Mouse (Mus musculus) right cerebral cortex, postnatal 25 days (tissue): ENCODE measurements around the gene Camsap1.

ENCODE experiments used
- DNase-seq: peaks from one replicate; pipeline ENCODE4 v3.0.0; 2022

Gene Camsap1

GRCm38 (mm10) chr2:25977587-25978239 is 5.4 kb downstream of the Camsap1 start:
- no peak for DNase-seq

- no peak for DNase-seq
Measured at GRCm38 (mm10) chr2:25975141-25975770, 7.8 kb downstream of the Camsap1 start.

- no peak for DNase-seq
Measured at GRCm38 (mm10) chr2:25970426-25970825, 12.7 kb downstream of the Camsap1 start.

GRCm38 (mm10) chr2:25969319-25969718 is 13.8 kb downstream of the Camsap1 start:
- DNase-seq = no peak

DNA sequence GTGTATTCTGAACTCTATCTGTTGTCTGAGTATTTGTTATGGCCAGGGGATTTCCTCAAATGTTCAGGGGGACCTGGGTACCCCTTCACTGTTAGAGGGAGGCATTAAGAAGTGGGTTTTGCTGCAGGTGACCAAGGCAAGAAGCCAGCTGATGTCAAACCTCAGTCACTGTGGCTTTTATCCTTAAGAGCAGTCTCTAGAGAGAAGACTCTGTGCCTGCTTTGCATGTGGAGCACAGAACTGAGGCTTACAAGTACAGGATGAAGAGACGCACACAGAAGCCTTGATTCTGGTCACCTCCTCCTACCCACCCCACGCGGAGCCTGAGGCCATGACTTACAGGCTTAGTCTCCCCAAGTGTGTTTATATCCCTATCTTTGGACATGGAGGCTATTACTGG is 33.8 kb downstream of the Camsap1 start:
- no peak for DNase-seq

DNA sequence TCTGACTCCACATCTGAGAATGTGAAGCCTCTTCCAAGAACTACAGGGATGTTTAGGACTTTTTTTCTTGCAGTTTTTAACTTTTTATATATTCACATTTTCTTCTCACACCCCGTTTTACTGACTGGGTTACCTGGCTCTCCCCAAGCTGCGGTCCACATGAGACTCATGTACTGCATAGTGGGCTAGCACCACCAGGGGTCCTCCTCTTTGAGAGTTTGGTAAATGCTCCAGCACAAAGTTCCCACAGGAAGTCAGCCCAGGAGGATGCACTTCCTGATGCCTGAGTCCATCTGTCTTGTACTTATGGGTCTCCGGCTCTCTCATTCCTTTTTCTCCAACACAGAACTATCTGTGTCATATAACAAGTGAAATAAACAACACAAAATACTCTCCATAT is 35.1 kb downstream of the Camsap1 start:
- no peak for DNase-seq

GRCm38 (mm10) chr2:25943822-25944221 is 39.3 kb downstream of the Camsap1 start:
- no peak for DNase-seq

- no peak for DNase-seq
Measured at GRCm38 (mm10) chr2:25940503-25940902, 42.6 kb downstream of the Camsap1 start.

- DNase-seq = no peak
Measured at GRCm38 (mm10) chr2:25931249-25931859, 51.7 kb downstream of the Camsap1 start.

- DNase-seq = no peak
Measured at GRCm38 (mm10) chr2:25927821-25928220, 55.3 kb downstream of the Camsap1 start.

DNA sequence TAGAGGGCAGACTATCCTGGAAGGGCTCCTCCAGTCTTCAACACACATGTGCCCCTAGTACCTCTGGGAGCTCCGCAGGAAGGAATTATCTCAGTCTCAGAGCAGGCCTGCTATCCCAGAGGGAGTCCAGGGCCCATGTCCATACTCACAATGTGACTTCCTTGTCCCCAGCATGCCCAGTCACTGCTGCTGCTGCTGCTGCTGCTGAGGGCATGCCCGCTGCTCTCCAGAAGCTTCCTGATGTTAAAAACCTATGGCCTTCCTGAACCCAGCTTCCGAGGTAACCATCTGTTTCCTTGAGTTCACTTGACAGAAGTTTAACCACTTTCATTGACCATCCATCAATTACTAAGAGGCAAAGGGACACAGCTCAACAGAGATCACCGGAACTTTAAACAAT is 58.1 kb downstream of the Camsap1 start:
- no peak for DNase-seq

DNA sequence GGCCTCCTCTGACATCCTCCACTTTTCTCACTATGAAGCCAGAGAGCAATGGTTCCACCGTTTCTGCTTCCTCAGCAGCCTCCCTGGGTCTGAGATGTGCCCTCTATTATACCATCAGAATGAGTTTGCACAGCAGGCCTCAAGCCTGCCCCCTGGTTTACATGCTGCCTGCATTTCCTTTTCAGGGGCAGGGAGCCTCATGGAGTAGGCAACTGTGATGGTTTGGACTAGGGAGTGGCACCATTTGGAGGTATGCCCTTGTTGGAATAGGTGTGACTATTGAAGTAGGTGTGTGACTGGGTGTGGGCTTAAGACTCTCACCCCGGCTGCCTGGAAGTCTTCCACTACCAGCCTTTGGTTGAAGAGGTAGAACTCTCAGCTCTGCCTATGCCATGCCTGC is 59.3 kb downstream of the Camsap1 start:
- DNase-seq = no peak

GRCm38 (mm10) chr2:25919972-25920371 is 63.1 kb downstream of the Camsap1 start:
- peak; percentile 17 for DNase-seq

GRCm38 (mm10) chr2:25918408-25918807 is 64.7 kb downstream of the Camsap1 start:
- DNase-seq = peak; percentile 24

DNA sequence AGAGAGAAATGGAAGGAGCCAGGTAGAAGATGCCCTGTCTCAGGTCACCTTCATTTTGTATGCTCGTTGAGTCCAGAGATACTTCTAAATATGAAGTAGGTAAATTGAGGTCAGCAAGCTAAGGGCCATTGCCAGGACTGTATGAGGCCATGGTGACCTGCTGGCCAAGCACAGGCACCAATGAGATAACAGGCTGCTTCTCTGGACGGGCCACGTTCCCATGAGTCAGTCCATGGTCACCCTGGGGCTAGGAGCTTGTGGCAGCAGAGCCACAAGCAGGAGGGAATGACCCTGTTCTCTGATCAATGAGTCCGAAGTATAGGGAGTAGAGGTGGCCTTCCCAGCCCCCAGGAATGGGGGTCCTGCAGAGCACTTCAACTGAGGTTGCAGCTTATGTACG is 68.3 kb downstream of the Camsap1 start:
- DNase-seq = no peak

DNA sequence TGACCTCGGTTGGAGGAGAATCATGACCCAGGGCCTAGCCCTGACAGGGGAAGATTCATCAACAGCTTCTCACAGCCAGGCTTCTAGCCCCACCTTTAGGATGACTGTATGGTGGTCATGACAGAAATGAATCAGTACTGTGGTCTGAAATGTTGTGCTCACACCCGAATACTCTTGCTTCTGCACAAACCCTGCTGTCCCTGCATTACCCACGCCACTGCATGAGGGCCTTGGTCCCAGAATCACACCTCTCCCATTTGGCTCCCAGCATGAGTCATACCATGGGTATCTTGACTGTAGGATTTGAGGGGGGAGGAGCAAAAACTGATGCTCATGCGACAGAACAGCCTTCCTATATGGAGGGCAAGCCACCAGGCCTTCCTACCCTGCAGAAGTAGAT is 68.9 kb downstream of the Camsap1 start:
- DNase-seq = peak; percentile 12

- no peak for DNase-seq
Measured at GRCm38 (mm10) chr2:25913247-25913646, 69.8 kb downstream of the Camsap1 start.

- no peak for DNase-seq
Measured at GRCm38 (mm10) chr2:25909872-25910271, 73.2 kb downstream of the Camsap1 start.

- no peak for DNase-seq
Measured at GRCm38 (mm10) chr2:25898970-25899369, 84.1 kb downstream of the Camsap1 start.

- DNase-seq = no peak
Measured at GRCm38 (mm10) chr2:25892440-25892839, 90.6 kb downstream of the Camsap1 start.

DNA sequence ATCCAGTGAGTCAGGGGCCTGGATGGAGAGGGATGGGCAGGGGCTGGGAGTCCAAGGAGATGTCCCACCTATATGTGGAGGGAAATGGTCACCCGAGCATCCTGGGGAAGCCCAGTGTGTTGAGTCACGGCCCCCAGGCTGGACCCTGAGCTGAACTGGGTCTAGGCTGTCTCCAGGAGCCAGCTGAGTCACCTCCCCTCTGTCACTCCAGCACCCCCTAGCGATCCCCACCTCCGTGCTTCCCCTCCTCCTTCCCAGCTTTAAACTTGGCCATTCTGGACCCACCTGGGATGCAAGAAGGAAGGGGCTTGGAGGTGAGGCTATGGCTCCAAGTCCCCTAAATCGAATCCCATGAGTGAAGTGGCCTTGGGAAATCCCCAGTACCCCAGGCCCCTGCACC is 94.9 kb downstream of the Camsap1 start:
- no peak for DNase-seq

DNA sequence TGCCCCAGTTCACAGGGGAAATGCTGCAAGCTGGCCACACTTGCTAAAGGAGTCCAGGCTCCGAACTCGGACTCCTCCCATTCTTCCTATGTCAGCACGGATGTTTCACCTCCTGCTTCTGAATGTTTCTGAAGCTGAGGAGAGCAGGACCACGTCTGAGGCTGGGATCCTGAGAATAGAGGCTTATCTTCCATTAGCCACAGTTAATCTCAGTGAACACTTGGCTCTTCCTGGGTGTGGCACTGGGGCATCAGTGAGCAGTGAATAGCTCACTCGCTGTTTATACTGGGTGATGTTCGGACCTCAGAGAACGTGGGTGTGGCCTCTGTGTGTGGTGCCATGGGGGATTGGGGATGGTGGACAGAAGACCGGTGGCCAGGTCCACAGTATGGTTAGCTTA is 95.9 kb downstream of the Camsap1 start:
- DNase-seq = no peak

GRCm38 (mm10) chr2:25884756-25885155 is 98.3 kb downstream of the Camsap1 start:
- no peak for DNase-seq

DNA sequence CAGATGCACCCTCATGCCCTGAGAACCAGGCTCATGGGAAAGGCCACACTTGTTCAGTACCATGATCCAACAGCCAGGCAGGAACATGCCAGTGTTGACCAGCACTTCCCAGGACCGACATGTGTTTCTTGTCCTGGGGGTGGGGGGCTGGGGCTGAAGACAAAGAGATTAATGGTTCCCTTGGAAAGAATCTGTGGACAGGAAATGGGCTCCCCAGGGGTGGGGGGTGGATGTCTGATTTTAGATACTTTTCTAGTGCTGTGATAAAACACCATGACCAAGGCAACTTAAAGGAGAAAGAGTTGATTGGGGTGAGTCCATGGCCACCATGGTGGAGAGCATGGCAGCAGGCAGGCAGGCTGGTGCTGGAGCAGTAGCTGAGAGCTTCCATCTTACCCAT is 100.8 kb downstream of the Camsap1 start:
- DNase-seq = no peak

GRCm38 (mm10) chr2:25879061-25879460 is 104.0 kb downstream of the Camsap1 start:
- DNase-seq = no peak
